Mouse (Mus musculus) C2C12 (cell line): Measurements from ENCODE around the gene Dazap1. TPM values are rescaled to one million over a fixed set of nuclear protein-coding genes. Genes with fewer than 3 reads are reported as not detected.

Source experiments
- H3K27me3 ChIP-seq: one replicate; pipeline ENCODE4 v1.6.1; 2011; ENCODE audit not compliant: control insufficient read depth, insufficient read depth, insufficient read length
- H3K36me3 ChIP-seq: one replicate; pipeline ENCODE4 v1.6.1; 2011; ENCODE audit not compliant: control insufficient read depth, insufficient read depth
- H3K4me3 ChIP-seq: one replicate; pipeline ENCODE4 v1.5.1; 2011; ENCODE audit warnings: mild to moderate bottlenecking, control low read depth; ENCODE audit not compliant: poor library complexity, insufficient read depth, severe bottlenecking
- H3K79me2 ChIP-seq: one replicate; pipeline ENCODE4 v1.6.1; 2011; ENCODE audit not compliant: control insufficient read depth, insufficient read depth
- H3K79me3 ChIP-seq: one replicate; pipeline ENCODE4 v1.6.1; 2011; ENCODE audit warnings: low read depth, control low read depth
- H3ac ChIP-seq: one replicate; pipeline ENCODE3; 2011; ENCODE audit warnings: low read depth; ENCODE audit not compliant: control insufficient read depth, insufficient read length
- CEBPB ChIP-seq: IDR thresholded peaks from one replicate; pipeline ENCODE4 v1.6.1; 2011; ENCODE audit warnings: low read depth, mild to moderate bottlenecking, control low read depth, moderate library complexity
- CTCF ChIP-seq: IDR thresholded peaks from one replicate; pipeline ENCODE4 v1.5.1; 2011; ENCODE audit not compliant: control insufficient read depth, insufficient read depth, insufficient read length
- FOSL1 ChIP-seq: IDR thresholded peaks from one replicate; pipeline ENCODE4 v1.8.0; 2011; ENCODE audit warnings: mild to moderate bottlenecking, low read length; ENCODE audit not compliant: poor library complexity, insufficient read depth, severe bottlenecking
- MAX ChIP-seq: IDR thresholded peaks from one replicate; pipeline ENCODE4 v1.6.1; 2011; ENCODE audit warnings: mild to moderate bottlenecking, control low read depth
- MYOD1 ChIP-seq: IDR thresholded peaks from one replicate; pipeline ENCODE4 v1.6.1; 2011; ENCODE audit warnings: low read depth; ENCODE audit not compliant: control insufficient read depth, insufficient read length
- MYOG ChIP-seq: IDR thresholded peaks from one replicate; pipeline ENCODE4 v1.6.1; 2011; ENCODE audit not compliant: control insufficient read depth, insufficient read length; ENCODE audit errors: extremely low read depth
- USF1 ChIP-seq: IDR thresholded peaks from one replicate; pipeline ENCODE4 v1.6.1; 2011; ENCODE audit warnings: low read depth, mild to moderate bottlenecking, control low read depth, moderate library complexity
- polyA plus RNA-seq: library from polyadenylated mRNA; unstranded; fragments of >200 nt; fragmentation: generic; extraction: Trizol; gene quantifications from one replicate; pipeline ENCODE4 v1.2.1, GENCODE M21; 2012; ENCODE audit warnings: missing spikeins

The Dazap1 gene
- polyA plus RNA-seq, 1 experiment, result 159 TPM

GRCm38 (mm10) chr10:80226071-80226415 is 35.2 kb upstream of the Dazap1 start:
- peaks cover 44% of the 10 kb centered on the region for H3K79me2 ChIP-seq
- TF ChIP-seq MAX (peak; percentile 22), CEBPB (no peak)
- no peak overlapping the region for H3K4me3 ChIP-seq
- H3K27me3 ChIP-seq, result no peaks in the 10 kb centered on the region
- H3K79me3 ChIP-seq, result peaks cover 21% of the 10 kb centered on the region
- H3K36me3 ChIP-seq, result peaks cover 27% of the 10 kb centered on the region
- H3ac ChIP-seq, result peak overlapping the region; percentile 31

- H3K4me3 ChIP-seq, result peak within 1 kb of the TSS; percentile 95
- H3K36me3 ChIP-seq, result peaks cover 32% of the 10 kb centered on the region
- peaks cover 49% of the 10 kb centered on the region for H3K79me2 ChIP-seq
- TF ChIP-seq CTCF (peak; percentile 7), MYOD1 (no peak)
- H3ac ChIP-seq, result peak within 1 kb of the TSS; percentile 96
- peaks cover 24% of the 10 kb centered on the region for H3K79me3 ChIP-seq
- no peaks in the 10 kb centered on the region for H3K27me3 ChIP-seq
Measured at GRCm38 (mm10) chr10:80226416-80227165, 34.7 kb upstream of the Dazap1 start, which contains the start of gene Mum1. Gene Mum1 (plus strand): TSS chr10:80226434.

GRCm38 (mm10) chr10:80227166-80227539 is 34.1 kb upstream of the Dazap1 start:
- TF ChIP-seq MYOG, result no peak
- TF ChIP-seq MAX, result no peak
- no peak for TF ChIP-seq USF1
- TF ChIP-seq FOSL1, result no peak
- TF ChIP-seq CEBPB, result no peak
- no peak for TF ChIP-seq CTCF
- H3K79me2 ChIP-seq, result peaks cover 55% of the 10 kb centered on the region
- H3K36me3 ChIP-seq, result peaks cover 37% of the 10 kb centered on the region
- no peaks in the 10 kb centered on the region for H3K27me3 ChIP-seq
- H3K4me3 ChIP-seq, result peak overlapping the region; percentile 95
- H3ac ChIP-seq, result peak overlapping the region; percentile 96
- H3K79me3 ChIP-seq, result peaks cover 28% of the 10 kb centered on the region

- peak overlapping the region; percentile 96 for H3ac ChIP-seq
- no peak for TF ChIP-seq CTCF
- peak; percentile 81 for TF ChIP-seq MYOD1
- H3K79me2 ChIP-seq, result peaks cover 64% of the 10 kb centered on the region
- H3K4me3 ChIP-seq, result no peak overlapping the region
- H3K36me3 ChIP-seq, result peaks cover 47% of the 10 kb centered on the region
- H3K27me3 ChIP-seq, result no peaks in the 10 kb centered on the region
- peaks cover 32% of the 10 kb centered on the region for H3K79me3 ChIP-seq
Measured at GRCm38 (mm10) chr10:80227877-80228775, 33.2 kb upstream of the Dazap1 start.

- H3K79me3 ChIP-seq, result peaks cover 22% of the 10 kb centered on the region
- no peak overlapping the region for H3ac ChIP-seq
- peaks cover 97% of the 10 kb centered on the region for H3K36me3 ChIP-seq
- no peak overlapping the region for H3K4me3 ChIP-seq
- H3K79me2 ChIP-seq, result peaks cover 33% of the 10 kb centered on the region
- no peaks in the 10 kb centered on the region for H3K27me3 ChIP-seq
- TF ChIP-seq MYOD1 (no peak), MAX (no peak), CTCF (no peak), MYOG (no peak), FOSL1 (no peak), USF1 (no peak), CEBPB (no peak)
Measured at GRCm38 (mm10) chr10:80236145-80236825, 25.0 kb upstream of the Dazap1 start.

- Histone ChIP-seq H3ac (no peak overlapping the region), H3K4me3 (no peak overlapping the region), H3K36me3 (peaks cover 97% of the 10 kb centered on the region), H3K79me3 (peaks cover 16% of the 10 kb centered on the region), H3K79me2 (peaks cover 27% of the 10 kb centered on the region), H3K27me3 (no peaks in the 10 kb centered on the region)
- TF ChIP-seq FOSL1 (no peak), CEBPB (no peak), CTCF (no peak), MYOD1 (no peak), USF1 (no peak), MYOG (no peak), MAX (no peak)
Measured at GRCm38 (mm10) chr10:80237020-80237419, 24.3 kb upstream of the Dazap1 start.
